Mouse (Mus musculus) stomach, postnatal 0 days (tissue): Measurements from ENCODE around the gene Dhx37. TPM values are rescaled to one million over a fixed set of nuclear protein-coding genes. Genes with fewer than 3 reads are reported as not detected.
"Not testable (repeated sequence)": the region's sequence is repeated elsewhere in the genome, so short reads cannot be mapped to it uniquely, and the experiment has no call there.

Experiments
- ATAC-seq: fragments of 200-750 bp; cut with Nextera tagmentation; 2 replicates; pipeline ENCODE4 v1.8.0; 2017; ENCODE audit not compliant: low FRiP score, low TSS enrichment
- DNase-seq: peaks from one replicate; pipeline ENCODE4 v3.0.0-alpha.2; 2016; ENCODE audit warnings: low spot score
- H3K27ac ChIP-seq: fragments of 300-500 bp; sonication (generic); replicated peaks from 2 replicates; pipeline ENCODE4 v1.5.1; 2014; ENCODE audit warnings: mild to moderate bottlenecking, control low read depth
- H3K27me3 ChIP-seq: fragments of 300-500 bp; sonication (generic); 2 replicates; pipeline ENCODE4 v1.6.1; 2014; ENCODE audit warnings: low read length; ENCODE audit not compliant: control insufficient read depth, insufficient read depth
- H3K36me3 ChIP-seq: fragments of 300-500 bp; sonication (generic); 2 replicates; pipeline ENCODE4 v1.6.1; 2014; ENCODE audit warnings: low read length, mixed read lengths; ENCODE audit not compliant: control insufficient read depth, insufficient read depth
- H3K4me1 ChIP-seq: fragments of 300-500 bp; sonication (generic); replicated peaks from 2 replicates; pipeline ENCODE4 v1.6.1; 2014; ENCODE audit warnings: antibody characterized with exemption; ENCODE audit not compliant: control insufficient read depth, insufficient read depth
- H3K4me2 ChIP-seq: fragments of 300-500 bp; sonication (generic); replicated peaks from 2 replicates; pipeline ENCODE4 v1.6.1; 2014; ENCODE audit warnings: low read depth, mild to moderate bottlenecking, control low read depth, moderate library complexity
- H3K4me3 ChIP-seq: fragments of 300-500 bp; sonication (generic); 2 replicates; pipeline ENCODE4 v1.5.1; 2014; ENCODE audit warnings: low read depth, low read length, control low read depth
- H3K9ac ChIP-seq: fragments of 300-500 bp; sonication (generic); 2 replicates; pipeline ENCODE4 v1.6.1; 2014; ENCODE audit warnings: mild to moderate bottlenecking, low read length, control low read depth, mixed read lengths
- H3K9me3 ChIP-seq: fragments of 300-500 bp; sonication (generic); 2 replicates; pipeline ENCODE4 v1.6.1; 2016; ENCODE audit warnings: low read length; ENCODE audit not compliant: control insufficient read depth
- CTCF ChIP-seq: IDR thresholded peaks from 2 replicates; pipeline ENCODE4 v1.5.1; 2016; ENCODE audit warnings: antibody characterized with exemption, low read depth, mild to moderate bottlenecking, moderate library complexity
- EP300 ChIP-seq: optimal IDR thresholded peaks from 2 replicates; pipeline ENCODE3; 2016; ENCODE audit warnings: antibody characterized with exemption
- WGBS: fragments of 180-500 bp; shearing (Covaris S2); extraction: QIAGEN DNeasy Blood & Tissue Kit; methylation state at CpG from one replicate; pipeline ENCODE4 v1.1.7; 2014; 5-methylcytosine and 5-hydroxymethylcytosine counted together
- polyA plus RNA-seq: library from polyadenylated mRNA; unstranded; fragments of >200 nt; fragmentation: Nextera tagmentation; extraction: Ambion mirVana; gene quantifications from 2 replicates; pipeline ENCODE4 v1.2.1, GENCODE M21; 2015

The Dhx37 gene
- polyA plus RNA-seq, 1 experiment from 2014 or later: 3.3 TPM

- TF ChIP-seq EP300 (no peak), CTCF (no peak)
- ATAC-seq: peak; percentile 51; the same call in 1 of the 2 replicates
- no peak overlapping the region for H3K4me3 ChIP-seq
- no peaks in the 10 kb centered on the region for H3K9me3 ChIP-seq
- 93% methylated on average over 10 of the region's 10 CpGs for WGBS
- peaks cover 36% of the 10 kb centered on the region for H3K36me3 ChIP-seq
- no peaks in the 10 kb centered on the region for H3K4me1 ChIP-seq
- no peaks in the 10 kb centered on the region for H3K27me3 ChIP-seq
- no peak overlapping the region for H3K9ac ChIP-seq
- DNase-seq: no peak
- no peak overlapping the region for H3K4me2 ChIP-seq
- H3K27ac ChIP-seq: no peak overlapping the region
Measured at GRCm38 (mm10) chr5:125426343-125426742, 7.6 kb downstream of the Dhx37 start.

- Histone ChIP-seq H3K36me3 (peaks cover 38% of the 10 kb centered on the region), H3K27me3 (no peaks in the 10 kb centered on the region), H3K4me3 (no peak overlapping the region), H3K4me2 (no peak overlapping the region), H3K9ac (no peak overlapping the region), H3K9me3 (no peaks in the 10 kb centered on the region), H3K4me1 (no peaks in the 10 kb centered on the region), H3K27ac (no peak overlapping the region)
- WGBS: 91% methylated on average over 10 of the region's 10 CpGs
- no peak for TF ChIP-seq CTCF
- TF ChIP-seq EP300: no peak
- no peak for ATAC-seq
- no peak for DNase-seq
Measured at GRCm38 (mm10) chr5:125425698-125426276, 8.1 kb downstream of the Dhx37 start.

- peaks cover 37% of the 10 kb centered on the region for H3K36me3 ChIP-seq
- H3K4me1 ChIP-seq: no peaks in the 10 kb centered on the region
- H3K4me3 ChIP-seq: no peak overlapping the region
- TF ChIP-seq CTCF (no peak), EP300 (no peak)
- ATAC-seq (no peak), DNase-seq (no peak)
- 77% methylated on average over 11 of the region's 11 CpGs for WGBS
- H3K9ac ChIP-seq: no peak overlapping the region
- H3K9me3 ChIP-seq: no peaks in the 10 kb centered on the region
- H3K4me2 ChIP-seq: no peak overlapping the region
- H3K27ac ChIP-seq: no peak overlapping the region
- no peaks in the 10 kb centered on the region for H3K27me3 ChIP-seq
Measured at GRCm38 (mm10) chr5:125419124-125419523, 14.8 kb downstream of the Dhx37 start.

- TF ChIP-seq EP300 (no peak), CTCF (no peak)
- no peak overlapping the region for H3K4me2 ChIP-seq
- no peak overlapping the region for H3K9ac ChIP-seq
- no peak overlapping the region for H3K27ac ChIP-seq
- 86% methylated on average over 12 of the region's 12 CpGs for WGBS
- no peak for DNase-seq
- no peaks in the 10 kb centered on the region for H3K9me3 ChIP-seq
- H3K27me3 ChIP-seq: no peaks in the 10 kb centered on the region
- no peak for ATAC-seq
- no peaks in the 10 kb centered on the region for H3K4me1 ChIP-seq
- H3K36me3 ChIP-seq: peaks cover 34% of the 10 kb centered on the region
- no peak overlapping the region for H3K4me3 ChIP-seq
Measured at GRCm38 (mm10) chr5:125418636-125419035, 15.3 kb downstream of the Dhx37 start.

GRCm38 (mm10) chr5:125416183-125416582 lies 17.7 kb downstream of the Dhx37 start:
- no peak overlapping the region for H3K9ac ChIP-seq
- H3K9me3 ChIP-seq: no peaks in the 10 kb centered on the region
- no peaks in the 10 kb centered on the region for H3K27me3 ChIP-seq
- H3K36me3 ChIP-seq: peaks cover 29% of the 10 kb centered on the region
- 91% methylated on average over 8 of the region's 8 CpGs for WGBS
- TF ChIP-seq EP300: no peak
- TF ChIP-seq CTCF: no peak
- no peaks in the 10 kb centered on the region for H3K4me1 ChIP-seq
- no peak for ATAC-seq
- H3K27ac ChIP-seq: no peak overlapping the region
- no peak for DNase-seq
- no peak overlapping the region for H3K4me3 ChIP-seq
- H3K4me2 ChIP-seq: no peak overlapping the region

- no peak overlapping the region for H3K9ac ChIP-seq
- TF ChIP-seq EP300 (no peak), CTCF (no peak)
- no peak overlapping the region for H3K4me2 ChIP-seq
- H3K9me3 ChIP-seq: no peaks in the 10 kb centered on the region
- no peak overlapping the region for H3K27ac ChIP-seq
- H3K4me3 ChIP-seq: no peak overlapping the region
- ATAC-seq: no peak
- no peaks in the 10 kb centered on the region for H3K4me1 ChIP-seq
- DNase-seq: no peak
- no peaks in the 10 kb centered on the region for H3K27me3 ChIP-seq
- WGBS: 79% methylated on average over 4 of the region's 4 CpGs
- peaks cover 20% of the 10 kb centered on the region; the same call in 1 of the 2 replicates for H3K36me3 ChIP-seq
Measured at GRCm38 (mm10) chr5:125413763-125414162, 20.2 kb downstream of the Dhx37 start.

GRCm38 (mm10) chr5:125412536-125412935 lies 21.4 kb downstream of the Dhx37 start:
- H3K9ac ChIP-seq, H3K27ac ChIP-seq, H3K4me2 ChIP-seq, H3K27me3 ChIP-seq, ATAC-seq, H3K4me1 ChIP-seq, H3K9me3 ChIP-seq, DNase-seq, H3K4me3 ChIP-seq: not testable (repeated sequence)
- 86% methylated on average over 8 of the region's 8 CpGs for WGBS
- peaks cover 13% of the 10 kb centered on the region; the same call in 1 of the 2 replicates for H3K36me3 ChIP-seq
